Mouse (Mus musculus) midbrain, embryonic 12.5 days (tissue): ENCODE results near the gene Chd9. TPM values are rescaled to one million over a fixed set of nuclear protein-coding genes. Genes with fewer than 3 reads are reported as not detected.
A peak's percentile ranks its signal among the peaks of the same experiment; 100 is the strongest.

Source experiments
- ATAC-seq: fragments of 200-750 bp; cut with Nextera tagmentation; 2 replicates; pipeline ENCODE4 v1.8.0; 2017; ENCODE audit warnings: low read depth, moderate TSS enrichment, moderate library complexity; ENCODE audit not compliant: low FRiP score
- H3K27ac ChIP-seq: fragments of 300-500 bp; sonication (generic); replicated peaks from 2 replicates; pipeline ENCODE4 v1.5.1; 2016; ENCODE audit warnings: mild to moderate bottlenecking
- H3K27me3 ChIP-seq: fragments of 300-500 bp; sonication (generic); 2 replicates; pipeline ENCODE4 v1.6.1; 2016; ENCODE audit warnings: mild to moderate bottlenecking
- H3K36me3 ChIP-seq: fragments of 300-500 bp; sonication (generic); 2 replicates; pipeline ENCODE4 v1.6.1; 2016
- H3K4me1 ChIP-seq: fragments of 300-500 bp; sonication (generic); 2 replicates; pipeline ENCODE4 v1.6.1; 2016
- H3K4me2 ChIP-seq: fragments of 300-500 bp; sonication (generic); replicated peaks from 2 replicates; pipeline ENCODE4 v1.6.1; 2016; ENCODE audit warnings: mild to moderate bottlenecking, moderate library complexity
- H3K4me3 ChIP-seq: fragments of 300-500 bp; sonication (generic); 2 replicates; pipeline ENCODE4 v1.5.1; 2016; ENCODE audit warnings: mild to moderate bottlenecking
- H3K9ac ChIP-seq: fragments of 300-500 bp; sonication (generic); replicated peaks from 2 replicates; pipeline ENCODE4 v1.6.1; 2016; ENCODE audit warnings: mild to moderate bottlenecking, moderate library complexity
- H3K9me3 ChIP-seq: fragments of 300-500 bp; sonication (generic); 2 replicates; pipeline ENCODE4 v1.6.1; 2016; ENCODE audit warnings: mild to moderate bottlenecking
- WGBS: fragments of 180-500 bp; shearing (Covaris S2); methylation state at CpG from one replicate; pipeline ENCODE4 v1.1.7; 2016; 5-methylcytosine and 5-hydroxymethylcytosine counted together
- polyA plus RNA-seq: library from polyadenylated mRNA; unstranded; fragments of >200 nt; fragmentation: Nextera tagmentation; extraction: Ambion mirVana; gene quantifications from 2 replicates; pipeline ENCODE4 v1.2.1, GENCODE M21; 2016

Gene Chd9
- polyA plus RNA-seq, result 52.1 and 58.9 TPM in 2 replicates

- H3K4me2 ChIP-seq, result peak within 1 kb of the TSS; percentile 70
- no peaks in the 10 kb centered on the region for H3K36me3 ChIP-seq
- peak; percentile 92 for ATAC-seq
- H3K27ac ChIP-seq, result peak within 1 kb of the TSS; percentile 39; the same call in 1 of the 2 replicates
- H3K9me3 ChIP-seq, result no peaks in the 10 kb centered on the region
- peak within 1 kb of the TSS; percentile 60 for H3K9ac ChIP-seq
- peak within 1 kb of the TSS; percentile 48 for H3K4me3 ChIP-seq
- peaks cover 17% of the 10 kb centered on the region for H3K4me1 ChIP-seq
- no peaks in the 10 kb centered on the region for H3K27me3 ChIP-seq
- WGBS, result under 1% methylated on average over 39 of the region's 39 CpGs
Measured at GRCm38 (mm10) chr8:90828181-90828986, at the start of gene Chd9. Gene Chd9 (plus strand): TSS chr8:90828352.

- no peaks in the 10 kb centered on the region for H3K9me3 ChIP-seq
- no peaks in the 10 kb centered on the region for H3K27me3 ChIP-seq
- no peak overlapping the region for H3K27ac ChIP-seq
- 92% methylated on average over 1 of the region's 1 CpGs for WGBS
- no peak for ATAC-seq
- H3K4me2 ChIP-seq, result no peak overlapping the region
- H3K9ac ChIP-seq, result no peak overlapping the region
- H3K36me3 ChIP-seq, result no peaks in the 10 kb centered on the region
- no peak overlapping the region for H3K4me3 ChIP-seq
- H3K4me1 ChIP-seq, result peaks cover 3% of the 10 kb centered on the region; the same call in 1 of the 2 replicates
Measured at GRCm38 (mm10) chr8:90791616-90792015, 36.5 kb upstream of the Chd9 start.

- Histone ChIP-seq H3K36me3 (no peaks in the 10 kb centered on the region), H3K9me3 (no peaks in the 10 kb centered on the region), H3K4me2 (no peak overlapping the region), H3K9ac (no peak overlapping the region), H3K4me3 (no peak overlapping the region), H3K4me1 (peaks cover 3% of the 10 kb centered on the region; the same call in 1 of the 2 replicates), H3K27ac (no peak overlapping the region), H3K27me3 (no peaks in the 10 kb centered on the region)
- WGBS, result 0% methylated on average over 3 of the region's 3 CpGs
- 0 out of 2 replicates have a peak, but pooled peaks have one; percentile 30 for ATAC-seq
Measured at GRCm38 (mm10) chr8:90793710-90794109, 34.4 kb upstream of the Chd9 start.

- Histone ChIP-seq H3K9me3 (no peaks in the 10 kb centered on the region), H3K27ac (no peak overlapping the region), H3K9ac (no peak overlapping the region), H3K27me3 (no peaks in the 10 kb centered on the region), H3K4me1 (peaks cover 3% of the 10 kb centered on the region; the same call in 1 of the 2 replicates), H3K4me3 (no peak overlapping the region), H3K36me3 (no peaks in the 10 kb centered on the region), H3K4me2 (peak overlapping the region; percentile 18)
- 12% methylated on average over 12 of the region's 12 CpGs for WGBS
- 0 out of 2 replicates have a peak, but pooled peaks have one; percentile 19 for ATAC-seq
Measured at GRCm38 (mm10) chr8:90794990-90795861, 32.9 kb upstream of the Chd9 start.

GRCm38 (mm10) chr8:90799473-90799872 lies 28.7 kb upstream of the Chd9 start:
- no peak overlapping the region for H3K27ac ChIP-seq
- no peak overlapping the region for H3K4me3 ChIP-seq
- H3K36me3 ChIP-seq, result no peaks in the 10 kb centered on the region
- peaks cover 3% of the 10 kb centered on the region; the same call in 1 of the 2 replicates for H3K4me1 ChIP-seq
- peaks cover 6% of the 10 kb centered on the region for H3K9me3 ChIP-seq
- WGBS, result 59% methylated on average over 5 of the region's 5 CpGs
- H3K9ac ChIP-seq, result no peak overlapping the region
- no peak overlapping the region for H3K4me2 ChIP-seq
- no peak for ATAC-seq
- H3K27me3 ChIP-seq, result no peaks in the 10 kb centered on the region

GRCm38 (mm10) chr8:90813602-90814320 lies 14.4 kb upstream of the Chd9 start:
- Histone ChIP-seq H3K9me3 (no peaks in the 10 kb centered on the region), H3K36me3 (no peaks in the 10 kb centered on the region), H3K27me3 (no peaks in the 10 kb centered on the region), H3K27ac (no peak overlapping the region), H3K4me3 (no peak overlapping the region), H3K4me1 (peaks cover 12% of the 10 kb centered on the region; the same call in 1 of the 2 replicates), H3K9ac (no peak overlapping the region), H3K4me2 (no peak overlapping the region)
- WGBS, result 84% methylated on average over 10 of the region's 10 CpGs
- ATAC-seq, result no peak

- Histone ChIP-seq H3K4me2 (no peak overlapping the region), H3K36me3 (no peaks in the 10 kb centered on the region), H3K27ac (no peak overlapping the region), H3K27me3 (no peaks in the 10 kb centered on the region), H3K9ac (no peak overlapping the region), H3K4me3 (no peak overlapping the region), H3K9me3 (no peaks in the 10 kb centered on the region), H3K4me1 (peaks cover 12% of the 10 kb centered on the region; the same call in 1 of the 2 replicates)
- ATAC-seq, result no peak
- 78% methylated on average over 23 of the region's 23 CpGs for WGBS
Measured at GRCm38 (mm10) chr8:90816061-90816882, 11.9 kb upstream of the Chd9 start.

- ATAC-seq, result no peak
- WGBS, result 98% methylated on average over 2 of the region's 2 CpGs
- H3K27ac ChIP-seq, result no peak within 1 kb of the TSS
Measured at GRCm38 (mm10) chr8:90817293-90817692, 10.9 kb upstream of the Chd9 start, which contains the start of gene Gm19935. Gene Gm19935 (minus strand): TSS chr8:90817393.

GRCm38 (mm10) chr8:90819561-90820320 lies 8.4 kb upstream of the Chd9 start:
- ATAC-seq, result no peak
- peaks cover 12% of the 10 kb centered on the region; the same call in 1 of the 2 replicates for H3K4me1 ChIP-seq
- no peaks in the 10 kb centered on the region for H3K36me3 ChIP-seq
- H3K9me3 ChIP-seq, result no peaks in the 10 kb centered on the region
- H3K4me3 ChIP-seq, result no peak overlapping the region
- 84% methylated on average over 9 of the region's 9 CpGs for WGBS
- no peaks in the 10 kb centered on the region for H3K27me3 ChIP-seq
- H3K27ac ChIP-seq, result no peak overlapping the region
- H3K4me2 ChIP-seq, result no peak overlapping the region
- no peak overlapping the region for H3K9ac ChIP-seq

More at GRCm38 (mm10) chr8:90817293-90817692, 10.9 kb upstream of the Chd9 start, which contains the start of gene Gm19935:
- H3K36me3 ChIP-seq, result no peaks in the 10 kb centered on the region
- no peak within 1 kb of the TSS for H3K9ac ChIP-seq
- H3K4me2 ChIP-seq, result no peak within 1 kb of the TSS
- no peak within 1 kb of the TSS for H3K4me3 ChIP-seq
- no peaks in the 10 kb centered on the region for H3K27me3 ChIP-seq
- H3K4me1 ChIP-seq, result peaks cover 12% of the 10 kb centered on the region; the same call in 1 of the 2 replicates
- H3K9me3 ChIP-seq, result no peaks in the 10 kb centered on the region

GRCm38 (mm10) chr8:90820321-90820696 lies 7.8 kb upstream of the Chd9 start:
- 88% methylated on average over 4 of the region's 4 CpGs for WGBS
- peaks cover 12% of the 10 kb centered on the region; the same call in 1 of the 2 replicates for H3K4me1 ChIP-seq
- no peaks in the 10 kb centered on the region for H3K27me3 ChIP-seq
- H3K9ac ChIP-seq, result no peak overlapping the region
- no peak for ATAC-seq
- no peak overlapping the region for H3K4me2 ChIP-seq
- no peaks in the 10 kb centered on the region for H3K36me3 ChIP-seq
- no peaks in the 10 kb centered on the region for H3K9me3 ChIP-seq
- no peak overlapping the region for H3K27ac ChIP-seq
- H3K4me3 ChIP-seq, result no peak overlapping the region
